Mouse (Mus musculus): ENCODE data around the gene Slc7a15.

DNA sequence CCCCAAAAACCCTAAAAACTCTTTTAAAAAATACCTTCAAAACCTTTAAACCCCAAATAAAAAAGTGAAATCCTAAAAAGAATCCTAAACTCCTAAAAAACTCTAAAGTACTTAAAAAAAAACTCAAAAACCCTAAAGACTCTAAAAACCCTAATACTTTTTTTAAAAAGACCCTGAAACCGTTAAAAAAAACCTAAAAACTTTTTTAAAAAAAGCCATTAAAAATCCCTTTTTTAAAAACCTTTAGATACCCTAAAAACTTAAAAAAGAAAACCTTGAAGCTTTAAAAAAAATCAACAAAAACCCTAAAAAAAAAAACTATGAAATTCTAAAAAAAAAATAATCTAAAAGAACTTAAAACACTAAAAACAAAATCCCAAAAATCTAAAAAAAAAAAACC, 35.4 kb upstream of the Slc7a15 start:
- TF ChIP-seq USF1 (IDR thresholded peaks at IDR 0.05; ENCODE audit: low read depth), result no peak
- no peak for TF ChIP-seq POLR2A (IDR thresholded peaks at IDR 0.05; ENCODE audit: insufficient read length, low read depth)
- no peak for TF ChIP-seq MAX (IDR thresholded peaks at IDR 0.05; ENCODE audit: low read depth)
- TF ChIP-seq POLR2AphosphoS2 (IDR thresholded peaks at IDR 0.05; ENCODE audit: insufficient read length, low read depth), result no peak
- no peak for TF ChIP-seq CEBPB (IDR thresholded peaks at IDR 0.05; ENCODE audit: insufficient read depth, poor library complexity, severe bottlenecking)
- TF ChIP-seq MYOD1 (IDR thresholded peaks at IDR 0.05; ENCODE audit: control insufficient read depth in 1 of 3, insufficient read length in 2 of 3, low read depth in 2 of 3), result no peak
- TF ChIP-seq TCF12 (IDR thresholded peaks at IDR 0.05; ENCODE audit: insufficient read depth, poor library complexity, severe bottlenecking), result no peak

Measured in myocyte (in vitro differentiated cells).